Mouse (Mus musculus) kidney, adult 2 months (tissue): ENCODE data around the gene Ppm1a.

ENCODE experiments used
- CTCF ChIP-seq: fragments of 200-500 bp; conservative IDR thresholded peaks from 2 replicates; pipeline ENCODE4 v1.5.1; 2011; ENCODE audit warnings: low read depth, mild to moderate bottlenecking, control low read depth, low read length, moderate library complexity, mixed read lengths; ENCODE audit not compliant: insufficient read depth, insufficient read length
- POLR2A ChIP-seq: fragments of 200-500 bp; IDR thresholded peaks from one replicate; pipeline ENCODE4 v1.6.1; 2011; ENCODE audit warnings: low read depth, low read length, control low read depth

- TF ChIP-seq CTCF (no peak), POLR2A (no peak)
These were observed 4.5 kb downstream of the Ppm1a start for GRCm38 (mm10) chr12:72761649-72762261.
